Mouse (Mus musculus): Measurements from ENCODE around the gene Vmn1r239-ps.
"Not testable (repeated sequence)": the region's sequence is repeated elsewhere in the genome, so short reads cannot be mapped to it uniquely, and the experiment has no call there.

DNA sequence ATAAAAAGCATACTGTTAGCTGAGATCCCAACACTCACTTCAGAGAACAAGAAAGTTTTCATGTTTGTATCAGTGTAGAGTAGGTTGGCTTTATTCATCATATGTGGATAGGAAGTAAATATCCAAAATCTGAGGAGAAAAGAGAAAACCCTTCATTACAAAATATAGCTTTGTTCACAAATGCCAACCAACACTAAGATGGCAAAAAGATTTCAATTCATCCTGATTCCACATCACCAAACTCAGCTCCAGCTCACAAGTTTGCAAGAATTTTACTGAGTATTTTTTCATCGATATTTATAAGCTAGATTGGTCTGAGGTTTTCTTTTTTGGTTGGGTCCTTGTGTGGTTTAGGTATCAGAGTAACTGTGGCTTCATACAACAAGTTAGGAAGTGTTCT, at the start of gene Vmn1r239-ps:
- not testable (repeated sequence) for TF ChIP-seq CTCF (IDR thresholded peaks at IDR 0.05 in 2 of 3, conservative IDR thresholded peaks at IDR 0.05 in 1 of 3; ENCODE audit: control insufficient read depth in 1 of 3, insufficient read depth in 1 of 3, low read depth in 2 of 3, low read length in 3 of 3, poor library complexity in 1 of 3, severe bottlenecking in 1 of 3); UBTF (IDR thresholded peaks at IDR 0.05; ENCODE audit: borderline replicate concordance, insufficient read depth, low read depth, low read length)

Data from MEL (cell line).